Mouse (Mus musculus) embryonic fibroblast, embryonic 13.5 days (primary cell): Measurements from ENCODE around the gene Olfr761.

Source experiments
- CTCF ChIP-seq: IDR thresholded peaks from 2 replicates; pipeline ENCODE4 v1.5.1; 2011; ENCODE audit warnings: mild to moderate bottlenecking, control low read depth, low read length, moderate library complexity, borderline replicate concordance; ENCODE audit not compliant: insufficient read depth
- POLR2A ChIP-seq: IDR thresholded peaks from 2 replicates; pipeline ENCODE4 v1.6.1; 2011; ENCODE audit warnings: low read depth, mild to moderate bottlenecking, control low read depth, low read length, moderate library complexity

GRCm38 (mm10) chr17:37990453-37990961 is 37.6 kb upstream of the Olfr761 start:
- TF ChIP-seq POLR2A: no peak
- no peak for TF ChIP-seq CTCF
